Mouse (Mus musculus) right cerebral cortex, postnatal 4 days (tissue): ENCODE results near the gene Tbc1d5.

Experiments used
- DNase-seq: peaks from one replicate; pipeline ENCODE4 v3.0.0-alpha.2; 2022

Gene Tbc1d5

DNA sequence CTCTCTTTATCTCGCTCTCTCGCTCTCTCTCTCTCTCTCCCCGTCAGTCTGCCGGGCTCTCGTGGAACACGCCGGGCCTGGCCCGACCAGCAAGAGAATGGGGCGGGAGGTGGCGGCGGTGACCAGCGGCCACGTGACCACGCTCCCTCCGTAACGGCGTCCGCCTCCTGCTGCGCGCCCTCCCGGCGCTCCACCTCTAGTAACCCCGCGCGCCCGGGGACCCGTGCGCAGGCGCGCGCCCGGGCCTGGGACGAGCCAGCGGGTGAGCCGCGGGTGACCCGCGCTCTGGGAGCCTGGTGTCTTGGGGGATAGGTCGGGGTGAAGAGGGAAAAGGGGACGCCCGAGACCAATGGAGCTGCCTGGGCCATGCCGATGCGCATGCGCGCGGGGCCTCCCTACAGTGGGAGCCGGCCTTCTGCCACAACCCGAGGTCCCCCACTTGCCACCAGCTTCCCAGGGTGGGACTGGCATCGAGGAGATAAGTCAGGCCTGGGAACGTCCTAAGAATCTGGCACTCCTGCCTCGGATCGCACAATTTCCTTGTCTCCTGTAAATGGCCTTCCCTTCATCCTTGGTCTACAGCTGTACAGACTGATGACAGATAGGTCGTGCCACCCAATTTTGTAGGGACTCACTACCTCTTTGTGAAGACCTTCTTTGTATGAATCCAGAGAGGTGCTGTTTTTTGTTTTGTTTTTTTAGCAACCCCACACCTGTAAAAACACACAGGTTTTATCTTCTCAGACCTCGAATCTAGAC lies at the start of gene Tbc1d5:
Tbc1d5 (minus strand) TSS at position 158 of the 759 bp plus-strand sequence.
- DNase-seq: peak; percentile 83

DNA sequence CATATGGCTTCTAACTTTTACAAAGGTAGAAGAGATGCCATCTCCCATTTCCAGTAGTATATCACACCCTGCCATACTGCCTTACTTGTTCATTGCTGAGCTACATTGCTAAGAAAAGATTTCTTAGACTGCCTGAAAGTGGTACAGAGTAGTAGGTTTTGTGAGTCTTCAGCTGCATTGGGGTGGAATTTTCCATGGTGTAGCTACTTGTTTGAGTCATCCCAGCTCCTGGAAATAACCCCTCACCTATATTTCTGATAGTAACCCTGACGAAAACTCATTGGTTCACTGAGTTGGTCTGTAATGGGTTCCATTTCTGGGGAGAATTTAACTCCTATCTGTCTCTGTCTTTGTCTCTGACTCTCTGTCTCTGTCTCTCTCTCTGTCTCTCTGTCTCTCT lies 46.9 kb upstream of the Tbc1d5 start:
- DNase-seq: no peak

DNA sequence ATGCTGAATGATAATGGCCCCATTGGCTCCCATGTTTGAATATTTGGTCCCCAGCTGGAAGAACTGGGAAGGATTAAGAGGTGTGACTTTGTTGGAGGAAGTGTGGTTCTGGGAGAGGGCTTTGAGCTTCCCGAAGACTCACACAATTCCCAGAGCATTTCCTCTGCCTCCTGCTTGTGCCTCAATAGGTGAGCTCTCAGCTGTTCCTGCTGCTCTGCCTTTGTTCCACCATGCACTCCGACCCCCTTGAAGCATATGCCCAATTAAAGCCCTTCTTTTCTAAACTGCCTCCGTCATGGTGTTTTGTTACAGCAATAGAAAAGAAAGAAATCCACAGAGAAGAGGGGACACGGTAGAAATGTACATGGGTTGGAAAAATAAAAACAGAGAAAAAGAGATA lies 44.0 kb upstream of the Tbc1d5 start:
- DNase-seq: no peak

DNA sequence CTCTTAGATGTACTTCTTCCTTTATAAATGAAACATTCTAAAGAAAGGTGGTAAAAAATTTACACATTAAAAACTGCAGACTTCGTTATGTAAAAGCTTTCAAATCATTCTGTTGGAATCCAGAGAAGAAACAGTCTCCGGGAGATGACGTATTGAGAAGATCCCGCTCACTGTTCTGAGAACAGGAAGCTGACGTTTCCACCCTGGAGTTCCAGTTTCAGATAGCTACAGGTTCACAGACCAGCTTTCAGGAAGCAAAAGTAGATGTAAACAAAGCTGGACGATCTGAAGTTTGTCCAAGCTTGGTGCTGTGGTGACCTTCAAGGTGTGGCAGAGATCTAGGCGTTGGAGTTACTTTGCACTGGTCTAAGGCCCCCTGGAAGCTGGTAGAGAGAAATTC lies 41.9 kb upstream of the Tbc1d5 start:
- no peak for DNase-seq

DNA sequence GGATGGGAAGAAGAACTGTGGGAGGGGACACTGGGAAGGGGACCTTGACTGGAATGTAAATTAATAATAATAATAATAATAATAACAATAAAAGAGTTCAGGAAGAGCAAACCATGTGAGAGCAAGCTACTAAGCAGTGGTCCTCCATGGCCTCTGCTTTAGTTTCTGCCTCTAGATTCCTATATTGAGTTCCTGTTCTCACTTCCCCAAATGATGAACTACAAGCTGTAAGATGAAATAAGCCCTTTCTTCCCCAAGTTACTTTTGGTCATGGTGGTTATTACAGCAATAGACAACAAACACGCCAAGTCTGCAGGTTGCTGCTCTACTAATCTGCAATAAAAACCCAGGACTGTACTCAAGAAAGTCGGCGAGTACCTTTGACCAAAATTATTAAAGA lies 40.7 kb upstream of the Tbc1d5 start:
- DNase-seq: no peak

DNA sequence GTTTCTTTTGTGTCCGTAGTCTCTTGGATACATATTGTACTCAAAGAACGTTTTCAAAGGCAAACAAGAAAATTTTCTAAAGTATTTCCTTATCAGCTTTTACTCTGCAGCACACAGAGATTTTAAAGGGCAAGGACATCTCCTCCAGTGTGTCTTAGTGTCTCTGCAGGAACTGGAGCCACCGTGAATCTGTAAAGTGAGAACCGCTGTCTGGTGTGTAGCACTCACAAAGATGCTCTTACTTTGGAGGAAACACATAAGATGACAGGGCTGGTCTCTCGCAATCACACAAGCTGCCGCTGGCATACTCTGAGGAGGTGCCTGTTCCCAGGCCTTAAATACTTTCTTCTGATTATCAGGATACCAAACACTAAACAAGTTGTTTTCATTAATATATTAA lies 37.3 kb upstream of the Tbc1d5 start:
- no peak for DNase-seq

DNA sequence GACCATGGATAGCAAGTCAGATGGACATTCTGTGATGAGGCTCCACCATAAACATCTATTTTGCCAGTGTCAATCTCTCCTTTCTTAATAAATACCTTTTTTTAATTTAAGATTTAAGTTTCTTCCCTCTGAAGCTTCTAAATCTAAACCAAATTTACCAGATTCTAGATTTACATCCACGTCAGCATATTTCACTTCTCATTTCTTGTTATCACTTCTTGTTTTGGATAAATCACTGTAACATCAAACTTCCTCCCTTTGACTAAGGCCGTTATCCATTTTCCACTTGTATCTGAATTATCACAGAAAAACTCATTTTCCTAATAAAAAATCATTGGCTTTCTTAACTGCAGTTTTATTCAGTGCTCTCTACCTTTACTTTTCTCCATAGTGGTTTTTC lies 30.4 kb upstream of the Tbc1d5 start:
- DNase-seq: no peak

DNA sequence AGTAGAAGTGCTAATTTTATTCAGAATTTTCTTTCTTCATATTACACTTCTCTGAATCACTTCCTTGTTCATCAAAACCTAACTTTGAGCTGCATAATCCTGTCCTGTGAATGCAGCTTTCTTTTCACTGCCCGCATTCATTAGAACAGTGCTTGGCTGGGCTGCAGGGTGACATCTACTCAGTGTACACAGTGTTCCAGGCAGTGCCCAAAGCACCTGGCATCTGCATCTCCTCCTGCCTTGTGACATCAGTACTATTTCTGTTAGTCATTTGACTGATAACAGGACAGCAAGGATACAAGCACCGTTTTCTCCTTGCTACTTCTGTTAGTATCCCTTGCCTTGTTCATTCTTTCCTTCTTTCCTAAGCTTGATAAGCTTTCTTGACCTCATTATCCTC lies 25.5 kb upstream of the Tbc1d5 start:
- no peak for DNase-seq

DNA sequence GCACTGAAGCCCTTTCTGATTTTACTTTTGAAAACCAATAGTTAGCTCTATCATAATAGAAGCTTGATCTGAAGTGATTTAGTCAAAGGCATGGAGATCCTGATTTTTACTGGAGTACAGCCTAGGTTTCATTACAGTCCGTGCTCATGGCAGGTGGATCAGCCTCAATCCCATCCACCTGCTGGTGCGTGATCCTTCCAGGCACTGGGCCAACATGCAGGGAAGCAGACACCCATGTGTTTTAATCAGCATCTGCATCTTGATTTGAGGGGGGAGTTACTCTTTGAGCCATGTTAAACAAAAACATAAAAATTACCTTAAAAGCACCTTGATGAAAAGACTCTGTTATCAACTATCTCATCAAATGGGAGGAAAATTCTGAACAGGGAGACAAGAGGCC lies 16.4 kb upstream of the Tbc1d5 start:
- no peak for DNase-seq

DNA sequence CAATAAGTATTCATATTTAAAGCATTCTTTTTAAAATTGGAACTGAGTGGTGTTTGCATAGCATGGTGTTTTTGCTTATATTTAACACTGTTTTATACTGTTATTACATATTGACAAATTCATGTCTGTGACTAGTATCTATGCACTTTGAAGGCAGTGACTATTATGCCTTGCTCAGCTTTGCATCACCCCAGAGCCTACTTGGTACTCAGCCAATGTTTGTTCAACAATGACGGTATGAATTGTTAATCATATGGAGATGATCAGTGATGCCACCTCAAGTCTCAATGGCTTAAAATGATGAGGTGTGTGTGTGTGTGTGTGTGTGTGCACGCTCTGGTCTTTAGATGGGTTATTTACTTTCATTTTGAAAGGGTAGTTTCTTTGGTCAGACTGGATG lies 15.6 kb upstream of the Tbc1d5 start:
- DNase-seq: no peak

DNA sequence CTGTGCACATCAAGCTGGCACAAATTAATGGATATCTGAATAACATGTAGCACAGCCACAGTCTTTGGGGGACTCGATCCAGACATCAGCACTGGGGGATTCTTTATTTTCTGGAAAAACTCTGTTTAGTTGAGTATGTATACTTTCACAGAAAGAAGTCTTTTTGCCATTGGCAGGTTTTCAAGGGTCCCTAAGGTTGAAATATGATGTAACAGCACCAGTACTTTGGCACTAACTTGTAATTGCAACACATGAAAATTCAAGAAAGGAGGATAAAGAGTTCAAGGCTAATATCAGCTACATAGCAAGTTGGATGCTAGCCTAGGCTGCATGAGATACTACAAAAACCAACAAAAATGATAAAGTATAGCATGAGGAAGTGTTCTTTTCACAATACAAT lies 12.2 kb upstream of the Tbc1d5 start:
- DNase-seq: no peak

DNA sequence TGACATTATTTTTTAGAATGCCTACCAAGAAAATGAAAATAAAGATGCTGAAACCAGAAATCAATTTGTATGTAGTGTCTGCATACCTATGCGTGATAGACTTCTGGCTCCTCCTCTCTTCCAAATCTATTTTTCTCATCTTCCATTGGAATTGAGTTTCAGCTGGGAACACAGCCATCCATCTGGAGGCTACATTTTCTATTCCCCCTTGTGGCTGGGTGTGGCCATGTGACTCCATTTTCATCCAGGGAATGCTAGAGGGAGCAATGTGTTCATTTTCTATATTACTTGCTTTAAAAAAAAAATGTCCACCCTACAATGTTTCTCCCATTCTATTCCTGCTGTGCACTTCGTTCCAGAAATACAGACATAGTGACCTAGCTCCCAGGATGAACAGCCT lies 3.6 kb upstream of the Tbc1d5 start:
- peak; percentile 13 for DNase-seq

DNA sequence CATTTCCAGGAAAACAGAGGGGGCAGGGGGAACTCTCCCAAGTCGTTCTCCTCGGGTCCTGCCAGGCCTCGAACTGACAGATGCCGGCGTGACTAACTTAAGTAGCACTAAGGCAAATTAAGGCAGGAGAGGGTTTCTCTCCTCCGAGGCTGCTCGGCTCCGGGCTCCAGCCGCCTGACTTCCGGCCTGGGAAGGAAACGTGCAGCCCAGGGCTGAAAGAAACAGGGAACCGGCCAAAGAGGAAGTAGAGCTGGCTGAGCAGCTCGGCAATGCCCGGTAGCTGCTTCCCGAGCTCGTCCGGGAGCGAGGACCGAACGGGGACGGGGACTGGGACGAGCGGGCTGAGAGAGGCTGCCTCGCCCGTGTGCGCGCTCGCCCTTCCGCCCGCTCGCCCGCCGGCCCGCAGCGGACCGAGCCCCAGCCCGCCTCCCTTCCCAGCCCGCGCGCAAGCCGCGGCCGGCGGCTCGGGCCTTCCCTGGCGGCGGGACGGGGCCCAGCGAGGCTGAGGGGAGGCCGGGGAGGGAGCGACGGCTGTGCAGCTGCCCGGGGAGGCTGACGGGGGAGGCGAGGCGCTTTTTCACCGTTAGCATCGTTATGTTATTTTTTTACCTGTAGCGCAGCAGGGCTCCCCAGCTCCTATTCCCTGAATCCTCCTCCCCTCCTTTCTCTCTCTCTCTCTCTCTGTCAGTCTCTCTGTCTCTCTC lies 509 bp downstream of the Tbc1d5 start:
- DNase-seq: peak; percentile 56

DNA sequence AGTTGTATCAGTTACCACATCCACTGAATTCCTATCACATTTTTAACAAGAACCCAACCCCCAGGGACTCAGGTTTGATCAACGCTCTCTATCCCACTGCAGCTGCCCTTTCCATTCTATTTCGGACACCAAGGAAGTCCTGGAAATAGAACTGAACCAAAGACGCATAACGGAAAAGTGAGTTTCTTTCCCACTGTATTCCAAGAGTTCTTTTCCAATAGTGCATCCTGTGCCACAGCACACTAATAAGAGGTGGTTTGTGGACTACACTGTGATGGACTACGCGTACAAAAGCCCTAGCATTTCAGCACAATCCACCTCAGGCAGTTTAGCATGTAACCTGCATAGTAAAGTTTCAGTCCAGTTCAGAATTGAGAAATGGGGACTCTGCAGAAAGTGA lies 1.2 kb downstream of the Tbc1d5 start:
- no peak for DNase-seq

DNA sequence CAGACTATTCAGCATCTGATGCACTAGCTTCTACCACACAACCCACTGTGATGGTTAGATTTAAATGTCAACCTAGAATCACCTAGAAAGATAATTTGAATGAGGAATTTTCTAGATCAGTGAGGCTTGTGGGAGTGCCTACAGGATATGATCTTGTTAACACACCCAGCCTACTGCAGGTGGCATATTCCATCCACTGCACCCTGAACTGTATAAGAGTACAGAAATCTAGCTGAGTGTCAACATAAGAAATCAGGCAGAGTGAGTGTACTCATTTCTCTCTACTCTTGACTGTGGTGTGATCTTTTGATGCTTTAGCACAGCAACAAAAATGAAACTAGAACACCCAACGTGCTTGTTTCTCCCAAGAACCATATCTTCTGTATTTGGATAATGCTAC lies 6.8 kb downstream of the Tbc1d5 start:
- DNase-seq: no peak

DNA sequence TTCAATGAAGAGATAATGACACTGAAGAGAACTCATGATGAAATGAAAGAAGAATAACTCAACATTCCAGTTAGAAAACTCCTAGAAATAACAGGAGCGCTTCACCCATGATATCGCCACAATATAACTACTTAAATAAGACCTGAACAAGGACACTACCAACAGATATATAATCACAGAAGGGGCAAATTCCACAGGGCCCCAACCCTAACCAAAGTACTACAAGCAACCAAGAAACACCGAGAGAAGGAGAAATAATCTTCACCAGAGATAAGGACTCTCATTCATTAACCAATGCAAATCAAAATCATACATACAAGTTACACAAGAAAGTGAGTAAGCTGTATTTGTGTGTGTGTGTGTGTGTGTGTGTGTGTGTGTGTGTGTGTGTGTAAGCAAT lies 7.6 kb downstream of the Tbc1d5 start:
- no peak for DNase-seq

DNA sequence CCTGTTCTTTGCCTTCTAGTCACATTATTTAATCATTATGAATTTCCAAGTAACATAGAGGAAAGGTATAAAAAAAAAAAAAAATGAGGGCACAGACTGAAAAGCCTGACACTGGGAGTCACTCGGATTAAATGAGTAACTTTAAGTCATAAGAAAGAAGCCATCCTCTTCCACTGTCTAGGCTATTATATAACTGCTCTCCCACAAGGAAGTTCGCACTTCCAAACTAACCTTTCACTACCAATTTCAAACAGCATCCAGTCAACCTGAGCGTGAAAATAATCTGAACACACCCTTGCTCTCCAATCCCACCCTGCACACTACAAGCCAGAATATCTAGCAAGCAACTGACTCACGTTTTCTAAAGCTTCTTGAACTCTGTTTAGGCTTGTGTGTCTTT lies 9.2 kb downstream of the Tbc1d5 start:
- DNase-seq: no peak

DNA sequence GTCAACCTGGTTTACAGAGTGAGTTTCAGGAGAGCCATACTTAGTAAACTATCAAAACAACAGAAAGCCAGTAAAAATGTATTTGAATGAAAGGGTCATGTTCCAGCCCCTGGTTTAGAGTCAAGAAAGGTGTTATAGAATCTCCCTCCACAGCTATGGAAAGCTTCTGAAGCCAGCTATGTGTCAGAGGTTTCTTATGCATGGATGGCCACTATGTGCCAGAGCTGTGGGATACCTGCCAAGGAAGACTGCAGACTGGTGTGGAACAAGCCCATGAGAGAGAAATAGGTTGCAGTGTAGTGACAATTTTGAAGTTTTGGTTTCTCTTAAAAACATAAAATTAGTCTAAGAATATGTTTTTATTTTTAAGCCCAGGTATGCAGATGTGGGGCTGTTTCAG lies 16.8 kb downstream of the Tbc1d5 start:
- DNase-seq: no peak

DNA sequence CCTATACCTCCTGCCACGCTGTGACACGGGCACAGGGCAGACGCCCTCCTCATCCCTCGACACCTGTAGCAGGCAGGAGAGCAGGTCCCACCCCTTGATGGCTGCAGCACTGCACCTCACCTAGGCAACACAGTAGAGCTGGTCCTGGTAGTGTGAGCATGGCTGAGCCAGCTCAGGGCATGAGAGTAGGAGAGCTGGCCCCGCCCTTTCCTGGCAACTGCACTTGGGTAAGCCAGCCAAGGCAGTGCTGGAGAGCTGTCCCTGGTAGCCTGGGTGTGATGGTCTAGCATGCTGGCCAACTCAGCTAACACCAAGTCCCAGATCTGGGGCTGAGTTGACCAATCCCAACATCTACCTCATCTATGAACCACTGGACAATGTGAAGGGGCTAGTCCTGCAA lies 19.9 kb downstream of the Tbc1d5 start:
- DNase-seq: no peak

DNA sequence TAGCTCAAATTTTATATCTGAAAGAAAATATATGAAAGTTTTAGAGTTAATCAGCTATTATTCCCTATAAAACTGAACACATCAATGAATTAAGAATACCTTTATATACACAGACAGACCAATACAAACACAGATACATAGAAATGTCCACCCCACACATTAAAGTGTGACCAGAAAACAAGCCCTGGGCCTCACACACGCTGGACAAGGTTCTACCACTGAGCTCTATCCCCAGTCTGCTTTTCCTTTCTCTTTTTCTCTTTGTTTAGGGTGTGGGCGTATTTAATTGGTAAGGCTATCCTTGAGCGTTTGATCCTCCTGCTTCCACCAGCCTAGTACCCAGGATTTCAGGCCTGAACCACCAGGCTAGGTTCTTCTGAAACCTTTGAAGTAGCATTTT lies 28.2 kb downstream of the Tbc1d5 start:
- no peak for DNase-seq

DNA sequence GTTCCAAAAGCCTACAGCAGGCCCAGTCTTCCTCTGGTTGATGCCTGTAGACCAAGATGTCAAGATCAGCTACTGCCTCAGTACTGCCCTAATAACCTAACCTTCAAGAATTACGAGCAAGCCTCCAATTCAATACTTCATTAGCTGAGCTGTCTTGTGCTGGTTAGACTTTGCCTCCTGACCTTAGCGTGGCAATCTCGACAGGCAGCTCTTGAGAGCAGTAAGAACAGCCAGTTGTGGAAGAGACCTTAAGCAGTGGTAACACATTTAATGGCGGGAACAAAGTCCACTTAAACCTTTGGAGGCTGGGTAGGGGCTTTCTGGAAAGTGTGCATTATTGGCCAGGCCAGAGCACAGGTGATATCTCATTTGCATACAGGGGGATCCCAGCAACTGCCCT lies 34.2 kb downstream of the Tbc1d5 start:
- no peak for DNase-seq

DNA sequence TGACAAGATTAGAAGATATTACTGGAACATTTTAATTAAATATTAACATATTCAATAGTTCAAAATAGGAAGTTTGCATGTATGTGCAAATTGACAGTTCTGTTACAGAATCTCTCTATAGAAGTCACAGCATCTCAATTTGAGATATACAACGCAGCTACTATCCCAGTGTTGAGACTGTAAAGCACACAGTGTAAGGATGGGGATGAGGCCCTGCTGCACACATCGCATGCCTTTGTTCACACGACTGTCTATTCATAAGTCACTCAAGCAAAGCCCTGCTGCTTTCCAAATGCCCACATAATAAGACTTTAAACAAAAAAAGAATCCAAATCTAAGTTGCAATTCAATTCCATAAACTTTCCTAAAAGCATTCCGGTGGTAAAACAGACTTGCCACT lies 37.1 kb downstream of the Tbc1d5 start:
- no peak for DNase-seq

DNA sequence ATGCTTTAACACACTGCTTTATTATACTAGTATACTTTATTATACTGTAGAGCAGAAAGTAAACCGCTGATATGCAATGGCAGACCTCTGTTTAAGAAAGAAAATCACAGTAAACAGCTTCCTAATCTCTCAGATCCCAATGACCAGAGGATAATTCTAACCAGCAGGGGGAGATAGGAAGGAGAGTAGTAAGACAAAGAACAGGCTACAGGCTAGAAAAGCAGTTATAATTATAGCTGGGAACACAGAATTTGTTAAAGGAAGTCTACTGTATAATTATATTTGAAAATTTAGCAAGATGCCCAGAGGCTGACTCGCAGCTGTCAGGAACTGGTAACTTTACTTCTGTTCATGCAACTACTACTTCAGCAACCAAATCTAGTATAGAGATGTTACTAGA lies 68.0 kb downstream of the Tbc1d5 start:
- no peak for DNase-seq

DNA sequence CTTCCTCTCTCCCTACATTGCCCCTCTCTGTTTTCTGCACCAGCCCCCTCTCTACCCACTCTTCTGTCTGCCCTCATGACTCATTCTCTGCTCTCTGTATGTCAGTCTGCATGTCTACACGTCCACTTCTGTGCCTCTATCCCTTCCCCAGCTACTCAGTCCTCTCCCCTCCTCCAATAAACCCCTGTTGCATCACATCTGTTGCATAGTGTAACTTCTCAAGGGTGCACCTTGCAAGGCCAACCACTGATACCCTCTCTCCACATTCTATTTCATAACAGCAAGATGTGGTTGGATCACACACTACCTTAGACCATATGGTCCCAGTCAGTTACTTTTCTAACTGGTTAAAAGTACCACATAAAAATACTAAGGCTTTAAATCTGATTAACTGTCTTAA lies 74.9 kb downstream of the Tbc1d5 start:
- DNase-seq: no peak

DNA sequence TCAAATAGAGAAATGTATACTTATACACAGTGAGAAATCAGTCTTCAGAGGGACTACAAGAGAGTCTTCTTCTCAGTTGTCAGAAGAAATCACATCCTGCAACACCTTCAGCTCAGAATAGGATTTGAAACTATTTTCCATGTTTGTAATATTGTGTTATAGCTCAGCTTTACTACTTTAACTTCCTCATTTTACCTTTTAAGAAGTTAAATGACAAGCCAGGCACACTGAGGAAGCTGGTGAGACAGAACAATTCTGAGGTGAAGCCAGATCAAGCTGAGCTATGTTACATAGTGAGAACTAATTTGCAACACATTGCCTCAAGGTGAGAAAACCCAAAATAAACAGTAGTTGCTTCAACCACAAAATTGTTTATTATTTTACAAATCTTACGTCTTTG lies 135.3 kb downstream of the Tbc1d5 start:
- no peak for DNase-seq
